Mouse (Mus musculus) c-Kit-negative CD71-positive TER-119-positive erythroid progenitor cells, embryonic 14.5 days (primary cell): ENCODE results near the gene Cdc42ep3.

Experiments used
- DNase-seq: peaks from one replicate; pipeline ENCODE4 v3.0.0-alpha.2; 2013; ENCODE audit warnings: low read depth, low spot score

Gene Cdc42ep3

GRCm38 (mm10) chr17:79354444-79355270 lies at the start of gene Cdc42ep3:
Cdc42ep3 (minus strand) TSS chr17:79355091.
- peak; percentile 78 for DNase-seq

DNA sequence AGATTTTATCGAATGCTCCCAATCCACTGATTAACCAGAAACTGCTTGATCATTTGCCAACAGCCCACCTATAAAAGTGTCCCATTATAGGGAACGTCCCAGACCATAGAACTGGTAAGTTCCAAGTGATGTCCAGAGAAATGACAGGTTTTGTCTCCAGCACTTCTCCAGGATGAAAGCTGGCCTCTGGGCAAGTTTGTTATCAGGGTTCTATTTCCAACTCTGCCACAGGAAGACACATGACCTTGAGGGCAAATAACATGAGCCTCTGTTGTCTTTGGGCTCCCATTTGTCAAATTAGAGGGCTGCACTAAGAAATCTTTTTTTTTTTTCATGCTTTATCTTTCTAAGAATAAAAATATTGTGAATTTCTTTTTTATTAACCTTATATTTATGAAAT lies 45.5 kb upstream of the Cdc42ep3 start:
- no peak for DNase-seq

DNA sequence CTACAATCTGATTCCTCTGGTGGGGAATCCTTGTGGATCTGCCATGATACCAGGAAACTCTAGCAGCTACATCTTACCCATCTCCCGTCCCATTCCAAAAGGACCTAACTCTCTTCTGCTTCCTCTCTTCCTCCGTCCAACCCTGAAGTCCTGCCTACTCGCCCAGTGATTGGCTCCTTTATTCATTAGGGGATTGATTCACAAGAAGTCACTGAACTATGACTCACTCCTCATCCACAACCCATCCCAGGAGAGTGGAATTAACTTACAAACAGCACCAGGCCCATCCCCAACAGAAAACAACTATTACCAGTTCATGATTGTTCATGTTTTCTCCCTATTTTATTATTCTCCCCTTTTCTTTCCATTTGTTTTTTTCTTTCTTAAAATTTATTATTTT lies 43.5 kb upstream of the Cdc42ep3 start:
- DNase-seq, result no peak

DNA sequence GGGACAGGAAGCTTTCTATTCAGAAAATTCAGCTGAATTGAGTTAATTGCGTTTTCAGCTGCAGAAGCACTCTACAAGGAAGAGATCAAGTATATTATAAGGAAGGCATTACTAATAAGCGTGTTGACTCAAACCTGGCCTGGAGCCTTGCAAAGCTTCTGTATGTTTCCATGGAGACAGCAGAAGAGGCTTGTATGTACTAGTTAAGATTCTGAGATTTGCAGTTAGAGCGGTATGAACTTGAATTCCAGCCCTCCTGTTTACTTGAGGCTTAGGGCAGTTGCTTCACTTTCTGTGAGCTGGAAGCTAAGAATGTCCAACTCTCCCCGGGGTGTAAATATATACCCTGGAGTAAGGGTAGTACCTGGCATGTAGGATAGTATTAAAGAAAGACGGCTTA lies 39.9 kb upstream of the Cdc42ep3 start:
- DNase-seq, result no peak

- no peak for DNase-seq
These were observed 39.0 kb upstream of the Cdc42ep3 start for GRCm38 (mm10) chr17:79393886-79394285.

GRCm38 (mm10) chr17:79387465-79388066 lies 32.7 kb upstream of the Cdc42ep3 start:
- no peak for DNase-seq

DNA sequence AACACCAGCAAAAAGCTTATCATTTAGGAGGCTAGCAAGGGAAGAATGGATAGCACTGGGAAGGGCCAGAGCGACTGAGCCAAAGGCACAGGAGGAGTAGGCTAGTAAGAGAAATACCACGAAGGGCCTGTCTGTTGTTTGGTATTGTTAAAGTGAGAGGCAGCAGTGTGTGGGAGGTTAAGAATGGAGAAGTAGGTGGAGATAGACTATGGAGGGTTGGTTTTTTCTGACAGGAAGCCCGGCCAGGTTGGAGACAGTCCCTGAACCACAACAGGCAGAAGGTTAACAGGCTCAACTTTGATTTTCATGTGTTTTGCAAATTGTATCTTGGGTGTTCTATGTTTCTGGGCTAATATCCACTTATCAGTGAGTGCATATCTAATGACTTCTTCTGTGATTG lies 26.6 kb upstream of the Cdc42ep3 start:
- DNase-seq, result no peak

DNA sequence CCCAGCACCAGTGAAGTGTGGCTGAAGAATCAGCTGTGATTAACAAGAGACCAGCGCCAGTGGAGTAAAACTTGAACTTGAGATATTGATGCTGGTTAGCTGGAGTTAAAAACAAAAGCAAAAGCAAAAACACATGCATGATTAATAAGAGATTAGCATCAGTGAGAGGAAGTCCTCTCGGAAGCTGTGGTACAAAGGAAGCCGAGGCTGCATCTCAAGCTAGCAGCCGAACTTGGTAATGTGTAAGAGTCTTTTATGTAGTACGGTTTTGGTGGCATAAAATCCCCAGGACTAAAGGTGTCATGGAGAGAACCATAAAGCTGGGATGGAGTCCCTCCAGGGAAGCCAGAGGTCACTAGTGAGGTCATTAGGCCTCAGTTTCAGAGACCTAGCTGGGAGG lies 24.3 kb upstream of the Cdc42ep3 start:
- no peak for DNase-seq

GRCm38 (mm10) chr17:79376434-79377210 lies 21.7 kb upstream of the Cdc42ep3 start:
- DNase-seq, result no peak

DNA sequence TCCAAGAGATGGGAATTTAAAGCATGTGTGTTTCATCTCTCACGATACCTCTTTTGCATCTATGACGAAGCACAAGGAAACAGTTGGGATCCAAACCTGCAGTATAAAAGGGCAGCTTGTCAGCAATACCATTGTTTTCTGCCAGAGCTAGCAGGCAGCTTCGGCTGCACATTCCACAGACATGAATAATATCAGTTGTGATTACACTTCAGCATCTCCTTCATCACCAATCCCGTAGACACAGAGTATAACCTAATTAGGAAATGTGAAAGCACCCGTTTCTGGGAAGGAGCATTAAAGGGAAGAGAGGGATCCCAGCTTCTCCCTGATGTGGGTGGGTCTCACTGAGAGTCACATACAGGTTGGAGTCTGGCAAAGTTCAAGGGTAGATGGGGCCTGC lies 18.1 kb upstream of the Cdc42ep3 start:
- no peak for DNase-seq

DNA sequence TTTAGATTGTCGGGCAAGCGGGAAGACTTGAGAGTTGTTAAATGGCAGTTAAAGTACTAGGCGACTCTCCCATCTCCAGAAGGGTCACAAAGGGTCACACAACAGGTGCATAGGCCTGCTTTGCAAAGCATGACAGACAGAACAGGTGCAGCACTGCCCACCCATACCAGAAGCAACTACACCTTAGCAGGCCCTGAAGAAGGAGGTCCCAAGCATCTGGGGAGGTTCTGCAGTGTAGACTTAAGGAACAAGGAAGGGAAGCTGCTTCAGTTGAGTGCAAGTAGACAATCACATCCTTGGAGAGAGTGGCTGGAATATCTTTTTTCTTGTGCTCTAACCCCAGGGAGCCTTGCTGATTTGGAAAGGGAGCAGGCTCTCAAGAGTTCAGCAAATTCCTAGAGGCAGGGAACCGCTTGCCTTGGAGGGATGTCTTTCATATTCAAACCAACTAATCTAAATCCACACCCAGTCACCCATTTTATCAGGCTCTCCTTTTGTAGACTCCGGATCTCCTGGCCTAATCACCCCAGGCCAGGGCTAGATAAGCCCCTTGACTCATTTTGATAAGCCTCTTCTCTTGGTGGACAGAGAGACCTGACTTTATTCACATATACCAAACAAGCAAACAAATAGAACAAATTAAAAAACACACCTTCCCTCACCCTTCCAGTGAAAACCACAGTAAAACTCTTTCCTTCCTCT lies 10.0 kb upstream of the Cdc42ep3 start:
- no peak for DNase-seq

GRCm38 (mm10) chr17:79356071-79356601 lies 1.2 kb upstream of the Cdc42ep3 start:
- DNase-seq, result no peak

GRCm38 (mm10) chr17:79355271-79355991 lies 540 bp upstream of the Cdc42ep3 start:
- DNase-seq, result peak; percentile 66

- no peak for DNase-seq
These were observed 782 bp downstream of the Cdc42ep3 start for GRCm38 (mm10) chr17:79354174-79354443.

DNA sequence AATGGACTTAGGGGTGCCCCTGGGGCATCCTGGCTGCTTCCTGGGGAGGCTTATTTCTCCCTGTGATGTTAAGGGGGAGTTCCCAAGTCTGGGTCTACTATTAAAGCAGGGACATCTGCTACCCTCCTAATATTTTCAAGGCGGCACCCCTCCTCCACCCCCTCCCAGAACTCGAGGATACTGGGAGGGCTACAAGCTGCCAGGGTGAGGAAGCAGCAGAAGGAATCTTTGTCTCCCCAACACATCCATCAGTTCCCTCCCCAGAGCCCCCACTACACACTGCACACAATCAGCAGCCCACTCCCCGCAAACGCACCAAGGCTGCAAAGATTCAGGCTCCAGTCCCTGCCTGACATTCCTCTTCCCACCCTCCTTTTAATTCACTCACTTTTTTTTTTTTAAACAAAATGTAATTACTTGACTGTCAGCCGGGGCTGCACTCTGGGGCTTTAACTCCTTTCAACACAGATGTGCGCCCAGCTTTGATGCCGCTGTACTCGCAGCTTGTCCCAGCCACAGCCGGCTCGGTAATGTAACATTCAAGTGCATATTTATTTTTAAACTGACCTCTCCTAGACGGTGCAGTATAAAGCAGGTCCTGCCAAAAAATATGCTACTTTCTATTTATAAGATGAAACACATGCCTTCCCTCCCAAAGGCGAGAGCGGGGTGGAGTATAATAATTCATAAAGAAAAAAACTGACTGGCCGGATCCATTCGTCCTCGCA lies 1.3 kb downstream of the Cdc42ep3 start:
- no peak for DNase-seq

DNA sequence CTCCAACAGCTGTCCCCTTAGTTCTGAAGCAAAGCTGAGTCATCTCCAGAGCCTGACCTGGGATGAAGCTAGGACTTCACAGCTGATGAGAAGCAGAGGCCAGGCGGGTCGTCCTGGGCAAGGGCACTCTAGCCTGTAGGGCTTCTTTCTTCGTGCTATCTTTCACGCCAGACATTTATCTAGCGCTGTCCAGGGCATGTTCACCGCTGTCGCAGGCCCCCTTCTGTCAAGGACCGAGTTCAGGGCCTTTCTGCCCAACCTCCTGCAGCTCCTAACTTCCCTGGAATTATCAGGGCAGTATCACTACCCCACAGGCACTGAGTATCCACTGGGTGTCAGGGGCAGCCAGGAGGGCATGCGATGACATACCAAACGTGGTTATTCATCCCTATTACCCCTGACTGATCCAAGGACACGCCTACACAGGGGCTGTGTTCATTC lies 4.1 kb downstream of the Cdc42ep3 start:
- DNase-seq, result peak; percentile 66

GRCm38 (mm10) chr17:79349371-79349770 lies 5.5 kb downstream of the Cdc42ep3 start:
- DNase-seq, result no peak

DNA sequence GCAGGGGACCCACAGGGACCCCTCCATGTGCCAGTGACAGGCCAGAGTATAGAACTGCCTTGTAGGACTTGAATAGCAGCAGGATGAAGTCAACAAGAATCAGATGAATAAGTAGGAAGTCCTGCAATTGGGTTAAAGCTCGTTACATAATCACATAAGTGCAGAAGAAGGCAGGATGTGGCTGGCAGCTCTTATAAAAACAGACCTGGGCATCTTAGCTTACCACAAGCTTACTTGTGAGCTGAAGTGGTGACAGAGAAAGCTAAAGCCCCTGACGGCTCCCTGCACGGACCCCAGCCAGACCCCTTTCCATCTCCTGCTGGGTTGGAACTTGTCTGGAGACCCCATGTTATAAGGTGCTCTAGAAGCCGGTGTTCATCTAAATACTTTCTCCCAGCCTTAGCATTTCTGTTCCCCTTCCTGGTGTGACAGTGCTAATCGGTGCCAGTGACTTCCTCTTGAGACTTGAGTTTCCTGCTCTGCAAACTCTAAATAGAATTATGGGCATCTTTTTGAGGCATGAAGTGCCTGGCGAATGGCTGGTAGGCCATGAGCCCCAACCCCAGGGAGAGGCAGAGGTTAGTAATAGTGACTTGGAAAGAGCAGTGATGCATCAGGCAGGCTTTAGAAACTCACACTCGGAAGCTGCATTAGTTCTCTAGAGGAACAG lies 6.8 kb downstream of the Cdc42ep3 start:
- no peak for DNase-seq

- DNase-seq, result no peak
These were observed 7.6 kb downstream of the Cdc42ep3 start for GRCm38 (mm10) chr17:79347291-79347690.
